Mouse (Mus musculus) liver, embryonic 15.5 days (tissue): ENCODE results near the gene Smcr8. TPM values are rescaled to one million over a fixed set of nuclear protein-coding genes. Genes with fewer than 3 reads are reported as not detected.
"Not testable (repeated sequence)": the region's sequence is repeated elsewhere in the genome, so short reads cannot be mapped to it uniquely, and the experiment has no call there.

Experiments used
- ATAC-seq: fragments of 200-750 bp; cut with Nextera tagmentation; 2 replicates; pipeline ENCODE4 v1.8.0; 2017; ENCODE audit warnings: moderate number of reproducible peaks, mild to moderate bottlenecking, moderate library complexity; ENCODE audit not compliant: insufficient read depth
- H3K27ac ChIP-seq: fragments of 300-500 bp; sonication (generic); replicated peaks from 2 replicates; pipeline ENCODE4 v1.5.1; 2015; ENCODE audit warnings: mild to moderate bottlenecking, inconsistent platforms
- H3K27me3 ChIP-seq: fragments of 300-500 bp; sonication (generic); 2 replicates; pipeline ENCODE4 v1.6.1; 2015; ENCODE audit warnings: mild to moderate bottlenecking, inconsistent platforms
- H3K36me3 ChIP-seq: fragments of 300-500 bp; sonication (generic); replicated peaks from 2 replicates; pipeline ENCODE4 v1.6.1; 2015; ENCODE audit warnings: moderate library complexity, mild to moderate bottlenecking, inconsistent platforms
- H3K4me1 ChIP-seq: fragments of 300-500 bp; sonication (generic); replicated peaks from 2 replicates; pipeline ENCODE4 v1.6.1; 2015; ENCODE audit warnings: inconsistent platforms
- H3K4me2 ChIP-seq: fragments of 300-500 bp; sonication (generic); 2 replicates; pipeline ENCODE4 v1.6.1; 2015; ENCODE audit warnings: moderate library complexity, mild to moderate bottlenecking, inconsistent platforms
- H3K4me3 ChIP-seq: fragments of 300-500 bp; sonication (generic); replicated peaks from 2 replicates; pipeline ENCODE4 v1.5.1; 2015; ENCODE audit warnings: mild to moderate bottlenecking, inconsistent platforms
- H3K9ac ChIP-seq: fragments of 300-500 bp; sonication (generic); 2 replicates; pipeline ENCODE4 v1.6.1; 2015; ENCODE audit warnings: moderate library complexity, mild to moderate bottlenecking, inconsistent platforms
- H3K9me3 ChIP-seq: fragments of 300-500 bp; sonication (generic); replicated peaks from 2 replicates; pipeline ENCODE4 v1.6.1; 2016; ENCODE audit warnings: inconsistent platforms
- whole genome bisulfite sequencing: fragments of 180-500 bp; shearing (Covaris S2); methylation state at CpG from one replicate; pipeline ENCODE4 v1.1.7; 2015; ENCODE audit warnings: mixed read lengths; ENCODE audit not compliant: insufficient replicate concordance; 5-methylcytosine and 5-hydroxymethylcytosine counted together
- polyA plus RNA-seq: library from polyadenylated mRNA; unstranded; fragments of >200 nt; fragmentation: Nextera tagmentation; extraction: Ambion mirVana; gene quantifications from 2 replicates; pipeline ENCODE4 v1.2.1, GENCODE M21; 2015

Gene Smcr8
- polyA plus RNA-seq, 1 experiment from 2014 or later, result 2.6 TPM

- H3K4me2 ChIP-seq, result peak within 1 kb of the TSS; percentile 75
- not testable (repeated sequence) for ATAC-seq, H3K27me3 ChIP-seq, H3K36me3 ChIP-seq, H3K9me3 ChIP-seq
- H3K27ac ChIP-seq, result 0 out of 2 replicates have a peak within 1 kb of the TSS, but pooled peaks have one; percentile 38
- peaks cover 41% of the 10 kb centered on the region for H3K4me1 ChIP-seq
- H3K4me3 ChIP-seq, result peak within 1 kb of the TSS; percentile 58
- WGBS, result 25% methylated on average over 6 of the region's 6 CpGs
- peak within 1 kb of the TSS; percentile 10 for H3K9ac ChIP-seq
Measured at GRCm38 (mm10) chr11:60811618-60812017, 34.3 kb downstream of the Smcr8 start, which contains the start of gene Shmt1. Gene Shmt1 (minus strand): TSS chr11:60811718.

GRCm38 (mm10) chr11:60816398-60816797 lies 39.1 kb downstream of the Smcr8 start:
- no peak overlapping the region for H3K27ac ChIP-seq
- no peak overlapping the region for H3K4me2 ChIP-seq
- ATAC-seq, result no peak
- H3K27me3 ChIP-seq, result no peaks in the 10 kb centered on the region; the same call in 1 of the 2 replicates
- H3K9me3 ChIP-seq, result no peaks in the 10 kb centered on the region
- no peak overlapping the region for H3K9ac ChIP-seq
- WGBS, result 50% methylated on average over 5 of the region's 5 CpGs
- no peaks in the 10 kb centered on the region for H3K36me3 ChIP-seq
- H3K4me3 ChIP-seq, result no peak overlapping the region
- H3K4me1 ChIP-seq, result peaks cover 6% of the 10 kb centered on the region; the same call in 1 of the 2 replicates

- 42% methylated on average over 2 of the region's 2 CpGs for WGBS
- H3K4me3 ChIP-seq, result no peak overlapping the region
- no peak for ATAC-seq
- no peaks in the 10 kb centered on the region; the same call in 1 of the 2 replicates for H3K4me1 ChIP-seq
- H3K9ac ChIP-seq, result no peak overlapping the region
- no peak overlapping the region for H3K27ac ChIP-seq
- H3K9me3 ChIP-seq, result no peaks in the 10 kb centered on the region
- H3K27me3 ChIP-seq, result no peaks in the 10 kb centered on the region
- H3K36me3 ChIP-seq, result no peaks in the 10 kb centered on the region
- H3K4me2 ChIP-seq, result no peak overlapping the region
Measured at GRCm38 (mm10) chr11:60823771-60824170, 46.4 kb downstream of the Smcr8 start.

GRCm38 (mm10) chr11:60825191-60825590 lies 47.9 kb downstream of the Smcr8 start:
- no peaks in the 10 kb centered on the region for H3K27me3 ChIP-seq
- peak overlapping the region; percentile 34; the same call in 1 of the 2 replicates for H3K27ac ChIP-seq
- ATAC-seq, result peak; percentile 53
- H3K4me2 ChIP-seq, result no peak overlapping the region
- 71% methylated on average over 3 of the region's 3 CpGs for WGBS
- no peaks in the 10 kb centered on the region for H3K9me3 ChIP-seq
- H3K36me3 ChIP-seq, result no peaks in the 10 kb centered on the region
- no peak overlapping the region for H3K4me3 ChIP-seq
- no peak overlapping the region for H3K9ac ChIP-seq
- peaks cover 1% of the 10 kb centered on the region; the same call in 1 of the 2 replicates for H3K4me1 ChIP-seq

- Histone ChIP-seq H3K36me3 (no peaks in the 10 kb centered on the region), H3K4me2 (no peak overlapping the region), H3K4me1 (peaks cover 12% of the 10 kb centered on the region), H3K4me3 (no peak overlapping the region), H3K27ac (no peak overlapping the region), H3K27me3 (no peaks in the 10 kb centered on the region), H3K9me3 (no peaks in the 10 kb centered on the region), H3K9ac (no peak overlapping the region)
- 38% methylated on average over 1 of the region's 1 CpGs for WGBS
- no peak for ATAC-seq
Measured at GRCm38 (mm10) chr11:60826700-60827099, 49.4 kb downstream of the Smcr8 start.

GRCm38 (mm10) chr11:60827241-60827945 lies 50.1 kb downstream of the Smcr8 start:
- no peaks in the 10 kb centered on the region for H3K9me3 ChIP-seq
- H3K36me3 ChIP-seq, result no peaks in the 10 kb centered on the region
- peaks cover 12% of the 10 kb centered on the region for H3K4me1 ChIP-seq
- H3K4me3 ChIP-seq, result no peak overlapping the region
- no peak overlapping the region for H3K27ac ChIP-seq
- H3K9ac ChIP-seq, result no peak overlapping the region
- ATAC-seq, result no peak
- no peaks in the 10 kb centered on the region for H3K27me3 ChIP-seq
- no peak overlapping the region for H3K4me2 ChIP-seq
- WGBS, result 57% methylated on average over 4 of the region's 4 CpGs

- H3K4me2 ChIP-seq, result no peak overlapping the region
- no peaks in the 10 kb centered on the region for H3K9me3 ChIP-seq
- H3K4me3 ChIP-seq, result no peak overlapping the region
- H3K4me1 ChIP-seq, result peaks cover 15% of the 10 kb centered on the region
- 24% methylated on average over 2 of the region's 2 CpGs for WGBS
- no peak for ATAC-seq
- no peak overlapping the region for H3K9ac ChIP-seq
- no peaks in the 10 kb centered on the region for H3K36me3 ChIP-seq
- H3K27me3 ChIP-seq, result no peaks in the 10 kb centered on the region
- no peak overlapping the region for H3K27ac ChIP-seq
Measured at GRCm38 (mm10) chr11:60828903-60829302, 51.6 kb downstream of the Smcr8 start.

- Histone ChIP-seq H3K9me3 (no peaks in the 10 kb centered on the region), H3K27ac (peak within 1 kb of the TSS; percentile 86), H3K4me2 (peak within 1 kb of the TSS; percentile 81), H3K36me3 (no peaks in the 10 kb centered on the region), H3K4me3 (peak within 1 kb of the TSS; percentile 73), H3K27me3 (no peaks in the 10 kb centered on the region), H3K9ac (peak within 1 kb of the TSS; percentile 68), H3K4me1 (peaks cover 29% of the 10 kb centered on the region)
- under 1% methylated on average over 34 of the region's 34 CpGs for WGBS
- ATAC-seq, result peak; percentile 92
Measured at GRCm38 (mm10) chr11:60830433-60831052, 53.2 kb downstream of the Smcr8 start, which contains the start of gene Dhrs7b. Gene Dhrs7b (plus strand): TSS chr11:60830631.

GRCm38 (mm10) chr11:60836897-60837296 lies 59.6 kb downstream of the Smcr8 start:
- H3K4me2 ChIP-seq, result no peak overlapping the region
- H3K4me3 ChIP-seq, result no peak overlapping the region
- H3K27ac ChIP-seq, result no peak overlapping the region; the same call in 1 of the 2 replicates
- ATAC-seq, result no peak
- peaks cover 35% of the 10 kb centered on the region for H3K4me1 ChIP-seq
- no peaks in the 10 kb centered on the region for H3K36me3 ChIP-seq
- WGBS, result 79% methylated on average over 6 of the region's 6 CpGs
- H3K27me3 ChIP-seq, result no peaks in the 10 kb centered on the region
- H3K9ac ChIP-seq, result no peak overlapping the region
- no peaks in the 10 kb centered on the region for H3K9me3 ChIP-seq
